Mouse (Mus musculus) mesoderm, embryonic 11.5 days (tissue): ENCODE data around the gene Fos.

Experiments used
- DNase-seq: peaks from one replicate; pipeline ENCODE4 v3.0.0-alpha.2; 2012; ENCODE audit warnings: low read depth, low spot score

The Fos gene

DNA sequence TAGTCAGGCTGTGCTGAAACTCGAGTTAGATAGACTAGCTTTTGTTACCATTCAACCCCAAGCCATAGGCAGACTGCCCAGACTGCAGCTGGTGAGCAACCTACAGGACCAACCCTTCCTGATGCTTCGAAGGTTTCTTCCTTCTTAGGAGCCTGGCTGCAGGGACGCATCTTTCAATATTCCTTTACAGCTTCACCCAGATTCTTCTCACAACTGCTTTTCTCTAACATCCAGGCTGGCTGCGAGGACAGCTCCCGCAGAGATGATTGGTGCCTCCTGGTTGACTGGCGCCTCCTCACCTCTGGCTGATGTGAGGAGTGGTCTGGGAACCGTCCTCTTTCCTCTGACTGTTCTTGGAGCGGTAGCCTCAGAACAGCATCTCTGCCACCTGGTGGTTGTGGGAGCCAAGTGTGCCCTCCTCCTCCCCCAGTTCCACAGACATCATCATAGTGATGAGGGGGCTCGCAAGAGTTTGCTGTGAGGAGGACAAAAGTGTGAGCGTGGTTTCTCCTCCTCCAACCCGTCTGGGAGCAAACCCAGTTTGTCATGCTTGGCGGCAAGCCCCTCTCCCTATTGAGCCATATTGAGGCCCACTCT, 14.0 kb downstream of the Fos start:
- DNase-seq = peak; percentile 83

GRCm38 (mm10) chr12:85489232-85489886, 15.7 kb downstream of the Fos start:
- no peak for DNase-seq

DNA sequence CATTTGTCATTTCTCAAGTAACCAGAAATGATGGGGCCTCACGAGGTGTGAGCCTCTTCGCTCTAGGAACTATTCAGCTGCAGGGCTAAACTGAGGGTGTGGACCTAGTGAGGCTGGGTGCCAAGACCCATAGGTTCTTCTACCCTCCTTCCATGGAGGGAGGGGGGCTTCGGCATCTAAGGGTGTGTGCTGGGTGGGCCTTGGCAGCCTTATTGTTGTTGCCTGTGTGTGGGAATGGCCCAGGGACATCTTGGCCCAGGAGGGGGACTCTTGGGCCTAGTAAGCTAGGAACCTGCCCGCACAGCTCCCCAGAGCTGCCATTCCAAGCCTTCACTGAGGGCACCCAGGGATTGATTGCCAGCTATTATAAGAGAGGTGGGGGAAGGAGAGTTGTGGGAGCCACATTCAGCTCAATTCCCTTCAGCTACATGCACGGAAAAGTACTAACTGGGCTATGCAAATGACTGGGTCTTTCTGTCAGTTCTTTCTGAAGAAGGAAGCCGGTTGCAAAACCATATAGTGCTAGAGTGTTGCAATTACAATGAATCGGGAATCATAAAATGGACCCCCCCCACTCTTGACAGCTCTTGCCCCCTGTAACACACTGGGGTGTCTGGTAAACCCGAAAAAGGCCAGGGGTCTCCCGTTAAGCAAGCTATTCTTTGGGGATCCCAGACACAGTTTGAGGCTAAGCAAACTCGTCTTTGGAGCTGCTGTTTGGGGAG, 16.6 kb downstream of the Fos start:
- DNase-seq = no peak

DNA sequence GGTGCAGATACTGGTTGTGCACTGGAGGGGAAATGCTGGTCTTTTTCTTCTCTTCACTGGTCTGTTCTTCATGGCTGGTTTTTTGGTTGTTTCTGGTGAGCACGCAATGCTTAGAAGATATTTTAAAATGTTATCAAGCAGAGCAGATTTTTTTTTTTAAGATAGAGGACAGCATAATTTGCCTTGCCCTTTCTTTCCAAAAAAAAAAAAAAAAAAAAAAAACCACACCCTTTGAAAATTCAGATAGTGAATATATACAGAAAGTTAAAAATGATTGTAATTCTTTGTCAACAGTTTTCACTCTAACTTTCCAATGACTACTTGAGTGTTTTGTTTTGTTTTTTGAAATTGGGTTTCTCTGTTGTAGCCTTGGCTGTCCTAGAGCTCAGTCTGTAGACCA, 17.3 kb downstream of the Fos start:
- no peak for DNase-seq

DNA sequence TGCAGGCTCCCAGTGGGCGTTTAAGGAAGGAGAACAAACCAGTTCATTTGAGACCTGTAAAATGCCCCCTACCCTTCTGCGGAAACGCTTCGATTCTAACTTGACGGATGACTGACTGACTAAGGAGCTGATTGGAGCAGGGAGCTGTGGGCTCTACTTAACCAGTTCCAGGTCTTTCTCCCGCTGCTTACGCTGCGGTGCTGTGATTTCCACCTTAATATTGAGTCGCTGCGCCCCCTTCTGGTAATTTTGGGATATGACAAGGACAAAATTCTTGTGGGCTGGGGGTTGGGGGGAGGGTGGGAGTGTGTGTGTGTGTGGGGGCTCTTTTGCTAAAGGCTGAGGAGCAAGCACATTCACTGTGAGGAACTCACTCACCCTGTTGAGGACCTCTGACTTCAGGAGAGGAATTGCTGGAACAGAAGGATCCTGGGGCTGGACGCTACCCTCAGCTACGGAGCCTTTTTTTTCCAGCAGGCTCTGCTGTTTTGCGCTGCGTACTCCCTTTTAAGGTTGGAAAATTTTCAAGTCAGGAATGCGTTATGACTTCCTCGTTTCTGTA, 18.5 kb downstream of the Fos start:
- peak; percentile 93 for DNase-seq

- DNase-seq = no peak
These were observed 22.6 kb downstream of the Fos start for GRCm38 (mm10) chr12:85496336-85496735.

DNA sequence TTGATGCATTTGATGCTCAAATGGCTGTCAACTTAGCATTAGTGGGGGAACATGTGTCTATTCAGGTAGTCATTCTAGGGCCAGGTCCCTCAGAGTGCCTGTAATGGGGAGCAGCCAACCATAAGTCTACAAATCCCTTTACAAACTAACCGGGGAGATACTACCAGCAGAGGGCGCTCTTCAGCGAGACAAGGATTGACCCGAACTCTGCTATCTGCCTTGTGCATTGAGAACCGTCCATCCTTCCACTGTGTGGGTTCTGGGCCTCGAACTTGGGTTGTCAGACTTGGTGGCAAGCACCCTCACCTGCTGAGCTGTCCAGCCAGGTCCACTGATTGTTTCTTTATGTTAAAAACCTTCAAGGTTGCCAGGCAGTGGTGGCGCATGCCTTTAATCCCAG, 23.1 kb downstream of the Fos start:
- peak; percentile 82 for DNase-seq

- no peak for DNase-seq
These were observed 23.8 kb downstream of the Fos start for GRCm38 (mm10) chr12:85497310-85498135.

DNA sequence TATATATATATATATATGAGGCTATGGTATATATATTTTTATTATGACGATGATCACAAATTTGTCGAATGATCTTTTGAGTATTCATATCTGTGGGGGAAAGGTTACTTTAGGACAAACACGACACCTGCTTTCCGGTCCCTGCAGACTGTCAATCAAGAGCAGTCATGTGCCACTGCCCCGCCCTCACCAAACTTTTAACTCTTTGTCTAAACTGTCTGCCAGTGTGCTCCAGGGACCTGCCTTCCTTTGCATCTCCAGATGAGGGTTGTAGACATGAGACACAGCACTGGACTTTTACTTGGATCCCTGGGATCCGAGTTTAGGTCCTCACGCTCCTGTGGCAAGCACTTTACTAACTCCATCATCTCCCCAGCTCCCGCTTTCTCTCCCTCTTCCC, 25.3 kb downstream of the Fos start:
- no peak for DNase-seq

DNA sequence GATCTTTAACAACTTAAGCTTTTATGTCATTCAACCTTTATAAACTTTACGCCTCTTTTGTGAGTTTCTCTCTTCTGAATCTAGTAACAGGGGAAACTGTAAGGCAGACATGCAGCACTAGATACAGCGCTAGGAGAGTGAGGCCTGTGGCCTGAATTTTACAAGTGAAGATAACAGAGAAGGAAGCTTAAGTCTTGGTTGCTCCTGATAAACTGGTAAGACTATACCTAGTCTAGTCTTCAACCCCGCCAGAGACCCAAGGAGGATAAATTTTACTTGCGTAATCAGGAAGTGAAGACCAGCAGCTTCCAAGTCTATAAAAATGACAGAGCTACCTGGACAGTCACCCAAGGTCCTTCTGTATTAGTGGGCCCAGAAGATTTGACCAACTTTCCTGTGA, 29.0 kb downstream of the Fos start:
- DNase-seq = no peak

DNA sequence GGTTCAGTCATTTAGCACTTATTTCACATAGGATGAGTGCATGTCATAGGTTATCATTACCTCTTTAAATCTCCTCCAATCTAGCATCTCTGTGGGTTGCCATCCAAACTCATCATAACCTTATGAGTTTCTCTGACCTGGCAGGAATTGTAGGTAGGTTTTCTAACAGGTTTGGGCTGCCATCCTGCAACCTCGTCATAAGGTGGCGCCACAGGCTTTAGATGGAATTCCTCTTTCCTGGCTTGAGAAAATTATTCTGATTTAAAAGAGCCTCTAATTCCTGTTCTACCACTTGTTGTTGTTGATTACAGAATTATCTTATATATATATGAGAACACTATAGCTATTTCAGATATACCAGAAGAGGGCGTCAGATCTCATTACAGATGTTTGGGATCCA, 34.5 kb downstream of the Fos start:
- no peak for DNase-seq

- no peak for DNase-seq
These were observed 36.3 kb downstream of the Fos start for GRCm38 (mm10) chr12:85510013-85510412.

- no peak for DNase-seq
These were observed 40.2 kb downstream of the Fos start for GRCm38 (mm10) chr12:85513789-85514447.

GRCm38 (mm10) chr12:85514958-85515357, 41.3 kb downstream of the Fos start:
- DNase-seq = no peak

GRCm38 (mm10) chr12:85515865-85516264, 42.2 kb downstream of the Fos start:
- no peak for DNase-seq

- DNase-seq = no peak
These were observed 43.6 kb downstream of the Fos start for GRCm38 (mm10) chr12:85517339-85517738.

DNA sequence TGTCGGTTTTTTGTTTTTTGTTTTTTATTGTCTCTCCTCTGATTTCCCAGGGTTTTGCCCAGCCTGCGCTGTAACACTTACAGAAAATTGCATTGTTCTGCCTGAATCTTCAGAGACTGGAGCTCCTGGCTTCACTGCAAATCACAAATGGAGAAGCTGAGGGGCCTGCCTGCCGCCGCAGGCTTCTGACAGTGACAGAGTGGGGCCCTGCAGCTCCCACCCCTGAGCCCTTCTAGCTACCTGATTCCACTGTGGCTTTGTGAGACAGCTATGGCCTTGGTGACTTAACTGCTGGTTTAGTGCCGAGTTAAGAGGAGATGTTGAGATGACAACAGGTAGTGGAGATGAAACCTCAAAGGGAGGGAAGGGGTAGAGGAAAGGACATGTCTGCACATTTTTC, 44.3 kb downstream of the Fos start:
- no peak for DNase-seq

DNA sequence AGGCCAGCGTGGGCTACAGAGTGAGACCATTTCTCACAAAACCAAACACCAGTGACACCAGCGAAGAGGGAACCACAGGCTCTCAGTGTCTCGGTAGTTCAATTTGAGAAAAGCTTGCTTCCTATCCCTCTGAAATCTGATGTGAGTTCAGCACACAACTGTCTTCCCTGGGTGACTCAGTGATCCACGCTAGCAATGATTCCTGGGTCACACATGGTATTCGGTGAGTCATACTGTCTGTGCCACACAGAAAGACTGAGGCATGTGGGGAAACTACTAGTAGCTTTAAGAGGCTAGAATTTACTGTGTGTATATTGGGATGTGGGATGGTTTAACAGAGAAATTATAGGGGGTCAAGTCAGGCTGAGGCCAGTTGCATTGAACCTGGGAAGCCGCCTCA, 45.9 kb downstream of the Fos start:
- no peak for DNase-seq

DNA sequence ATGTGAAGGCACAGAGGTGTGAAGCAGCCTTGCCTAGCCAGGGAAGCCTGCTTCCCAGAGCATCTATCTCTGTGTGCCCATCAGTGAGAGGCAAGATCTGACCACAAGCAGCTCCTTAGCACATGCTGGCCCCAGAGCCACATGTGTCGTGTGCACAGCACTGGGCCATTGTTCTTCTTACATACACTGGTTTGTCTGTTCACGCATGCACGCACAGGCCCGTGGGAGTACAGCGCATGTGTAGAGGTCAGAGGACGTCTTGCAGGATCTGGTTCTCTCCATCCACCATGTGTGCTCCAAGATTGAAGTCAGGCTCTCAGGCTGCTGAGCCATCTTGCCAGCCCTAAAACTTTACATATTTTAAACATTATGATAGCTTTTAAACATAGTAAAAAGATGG, 47.4 kb downstream of the Fos start:
- DNase-seq = no peak

DNA sequence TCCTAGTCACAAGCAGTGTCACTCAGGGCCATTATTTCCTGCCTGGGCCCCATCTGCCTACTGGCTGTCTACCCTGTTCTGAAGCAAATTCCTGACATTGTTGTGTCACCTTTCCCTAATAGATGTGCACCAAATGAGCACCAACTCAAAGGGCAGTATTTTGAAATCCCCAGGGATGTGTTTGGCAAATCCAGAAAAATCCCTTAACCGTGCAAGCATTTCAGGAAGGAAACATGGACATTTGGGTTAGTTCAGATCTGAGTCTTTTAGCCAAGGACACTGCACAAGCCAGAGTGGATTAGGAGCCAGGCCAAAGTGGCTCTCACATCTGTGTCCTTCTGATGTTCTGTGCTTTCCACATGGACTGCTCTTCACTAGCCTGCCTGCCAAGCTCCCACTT, 48.0 kb downstream of the Fos start:
- no peak for DNase-seq

DNA sequence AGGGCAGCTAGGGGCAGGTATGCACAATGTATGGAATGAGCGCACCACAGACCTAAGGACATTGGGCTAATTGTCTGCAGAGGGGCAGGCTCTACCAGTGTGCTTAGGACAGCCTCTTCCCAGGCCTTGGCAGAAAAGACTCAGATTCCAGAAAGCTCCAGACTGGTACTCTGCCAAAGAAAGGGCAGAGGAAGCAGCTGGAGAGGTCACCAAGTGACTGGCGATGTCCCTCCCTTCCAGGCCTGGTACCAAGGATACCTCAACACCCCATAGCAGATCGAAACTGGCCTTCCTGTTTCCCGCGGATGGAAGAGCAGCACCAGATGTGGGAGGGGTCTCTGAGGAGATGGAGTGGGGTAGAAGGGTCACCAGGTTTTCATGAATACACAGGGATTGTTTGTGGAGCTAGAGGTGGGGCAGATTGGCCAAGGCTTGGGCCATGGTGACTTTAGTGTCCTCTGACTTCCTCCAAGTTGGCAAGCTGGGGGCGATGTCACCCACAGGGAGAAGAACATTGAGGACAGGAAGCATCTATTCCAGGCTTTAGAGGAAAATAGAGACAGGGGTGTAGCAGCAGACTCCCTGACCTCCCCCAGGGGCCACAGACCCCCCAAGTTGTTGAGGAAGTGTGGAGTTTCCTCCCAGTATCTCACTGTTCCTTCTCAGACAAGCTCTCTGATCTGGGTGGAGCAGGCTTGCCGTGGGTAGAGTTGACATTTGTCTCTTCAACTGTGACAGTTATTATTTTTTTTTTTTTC, 49.1 kb downstream of the Fos start:
- no peak for DNase-seq
